Mouse (Mus musculus) midbrain, embryonic 15.5 days (tissue): Measurements from ENCODE around the gene Brf1. TPM values are rescaled to one million over a fixed set of nuclear protein-coding genes. Genes with fewer than 3 reads are reported as not detected.

Source experiments
- ATAC-seq: fragments of 200-750 bp; cut with Nextera tagmentation; replicated peaks from 2 replicates; pipeline ENCODE4 v1.8.0; 2017; ENCODE audit warnings: moderate TSS enrichment
- H3K27ac ChIP-seq: fragments of 300-500 bp; sonication (generic); 2 replicates; pipeline ENCODE4 v1.5.1; 2015; ENCODE audit warnings: mild to moderate bottlenecking, inconsistent platforms
- H3K27me3 ChIP-seq: fragments of 300-500 bp; sonication (generic); replicated peaks from 2 replicates; pipeline ENCODE4 v1.6.1; 2015; ENCODE audit warnings: inconsistent platforms
- H3K36me3 ChIP-seq: fragments of 300-500 bp; sonication (generic); replicated peaks from 2 replicates; pipeline ENCODE4 v1.6.1; 2015; ENCODE audit warnings: inconsistent platforms
- H3K4me1 ChIP-seq: fragments of 300-500 bp; sonication (generic); 2 replicates; pipeline ENCODE4 v1.6.1; 2015; ENCODE audit warnings: inconsistent platforms
- H3K4me2 ChIP-seq: fragments of 300-500 bp; sonication (generic); 2 replicates; pipeline ENCODE4 v1.6.1; 2015; ENCODE audit warnings: inconsistent platforms, mild to moderate bottlenecking, moderate library complexity
- H3K4me3 ChIP-seq: fragments of 300-500 bp; sonication (generic); 2 replicates; pipeline ENCODE4 v1.5.1; 2015; ENCODE audit warnings: mild to moderate bottlenecking, inconsistent platforms
- H3K9ac ChIP-seq: fragments of 300-500 bp; sonication (generic); 2 replicates; pipeline ENCODE4 v1.6.1; 2015; ENCODE audit warnings: mild to moderate bottlenecking, inconsistent platforms
- H3K9me3 ChIP-seq: fragments of 300-500 bp; sonication (generic); 2 replicates; pipeline ENCODE4 v1.6.1; 2016; ENCODE audit warnings: inconsistent platforms
- WGBS: fragments of 180-500 bp; shearing (Covaris S2); methylation state at CpG from one replicate; pipeline ENCODE4 v1.1.7; 2015; ENCODE audit warnings: mixed read lengths; 5-methylcytosine and 5-hydroxymethylcytosine counted together
- polyA plus RNA-seq: library from polyadenylated mRNA; unstranded; fragments of >200 nt; fragmentation: Nextera tagmentation; extraction: Ambion mirVana; gene quantifications from 2 replicates; pipeline ENCODE4 v1.2.1, GENCODE M21; 2015

Brf1 gene
- polyA plus RNA-seq, 1 experiment from 2014 or later: 58.5 TPM

DNA sequence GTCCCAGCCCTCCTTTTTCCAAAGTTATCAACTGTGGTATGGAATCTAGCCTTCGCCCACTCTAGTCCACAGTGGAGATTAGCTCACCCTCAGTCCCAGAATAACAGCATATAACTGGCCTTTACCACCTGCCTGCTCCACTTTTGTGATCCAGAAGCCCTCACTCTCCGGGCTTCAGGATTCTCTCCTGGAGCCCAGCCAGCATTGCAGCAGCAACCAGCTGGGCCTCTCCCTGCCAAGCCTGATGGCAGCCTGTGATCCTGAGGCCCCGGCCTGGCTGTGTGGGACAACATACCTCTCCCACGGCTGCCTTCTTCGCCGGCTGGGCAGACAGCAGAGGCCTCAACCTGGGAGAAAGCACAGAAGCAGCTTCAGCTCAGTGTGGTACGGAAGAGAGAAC, 39.1 kb downstream of the Brf1 start:
- Histone ChIP-seq H3K4me1 (no peaks in the 10 kb centered on the region), H3K36me3 (peaks cover 54% of the 10 kb centered on the region), H3K4me3 (no peak overlapping the region), H3K27me3 (no peaks in the 10 kb centered on the region), H3K4me2 (no peak overlapping the region), H3K9me3 (no peaks in the 10 kb centered on the region), H3K9ac (no peak overlapping the region), H3K27ac (no peak overlapping the region)
- no peak for ATAC-seq
- WGBS: 76% methylated on average over 7 of the region's 7 CpGs

GRCm38 (mm10) chr12:112959421-112959820, 41.1 kb downstream of the Brf1 start:
- Histone ChIP-seq H3K27me3 (no peaks in the 10 kb centered on the region), H3K36me3 (peaks cover 38% of the 10 kb centered on the region), H3K27ac (no peak overlapping the region), H3K4me3 (no peak overlapping the region), H3K4me1 (no peaks in the 10 kb centered on the region), H3K4me2 (no peak overlapping the region), H3K9me3 (no peaks in the 10 kb centered on the region), H3K9ac (no peak overlapping the region)
- 87% methylated on average over 8 of the region's 8 CpGs for WGBS
- ATAC-seq: no peak

DNA sequence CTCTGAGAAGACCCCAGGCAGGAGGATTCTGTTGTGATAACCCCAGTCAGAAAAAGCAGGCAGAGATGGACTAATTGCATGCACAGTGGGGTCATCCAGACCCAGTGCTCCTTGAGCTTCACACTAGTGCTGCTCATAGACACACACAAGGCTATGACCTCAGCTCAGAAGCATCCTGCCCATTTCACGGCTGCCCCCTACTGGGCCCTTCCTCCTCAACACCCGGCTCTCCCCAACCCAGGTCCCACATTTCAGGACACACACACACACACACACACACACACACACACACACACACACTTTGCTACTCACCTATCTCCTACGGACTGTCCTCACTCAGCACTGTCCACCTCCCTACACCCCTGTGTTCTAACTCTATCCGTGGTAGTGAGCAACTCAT, 42.2 kb downstream of the Brf1 start:
- Histone ChIP-seq H3K9ac (no peak overlapping the region), H3K27me3 (no peaks in the 10 kb centered on the region), H3K4me3 (no peak overlapping the region), H3K4me1 (no peaks in the 10 kb centered on the region), H3K36me3 (peaks cover 29% of the 10 kb centered on the region), H3K9me3 (no peaks in the 10 kb centered on the region), H3K27ac (no peak overlapping the region), H3K4me2 (no peak overlapping the region)
- ATAC-seq: no peak
- 30% methylated on average over 4 of the region's 4 CpGs for WGBS

DNA sequence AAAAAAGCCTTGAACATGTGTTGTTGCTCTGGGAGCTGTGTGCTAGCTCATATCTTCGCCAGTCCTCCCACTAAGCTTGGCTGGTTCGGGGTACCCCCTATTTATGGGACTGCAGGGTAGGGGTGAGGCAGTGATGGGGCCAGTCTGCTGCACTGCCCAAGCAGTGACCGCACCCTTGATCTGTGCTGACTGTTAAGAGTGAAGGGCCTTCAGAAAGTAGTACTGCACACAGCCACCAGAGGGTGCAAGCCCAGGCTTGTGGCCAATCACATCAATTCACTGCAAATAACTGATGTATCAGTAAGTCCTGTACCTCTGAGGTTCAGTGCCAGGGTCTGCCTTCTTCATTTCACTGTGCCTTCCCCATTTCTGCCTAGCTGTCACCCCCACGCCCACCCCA, 44.7 kb downstream of the Brf1 start:
- no peak overlapping the region for H3K27ac ChIP-seq
- WGBS: 34% methylated on average over 4 of the region's 4 CpGs

DNA sequence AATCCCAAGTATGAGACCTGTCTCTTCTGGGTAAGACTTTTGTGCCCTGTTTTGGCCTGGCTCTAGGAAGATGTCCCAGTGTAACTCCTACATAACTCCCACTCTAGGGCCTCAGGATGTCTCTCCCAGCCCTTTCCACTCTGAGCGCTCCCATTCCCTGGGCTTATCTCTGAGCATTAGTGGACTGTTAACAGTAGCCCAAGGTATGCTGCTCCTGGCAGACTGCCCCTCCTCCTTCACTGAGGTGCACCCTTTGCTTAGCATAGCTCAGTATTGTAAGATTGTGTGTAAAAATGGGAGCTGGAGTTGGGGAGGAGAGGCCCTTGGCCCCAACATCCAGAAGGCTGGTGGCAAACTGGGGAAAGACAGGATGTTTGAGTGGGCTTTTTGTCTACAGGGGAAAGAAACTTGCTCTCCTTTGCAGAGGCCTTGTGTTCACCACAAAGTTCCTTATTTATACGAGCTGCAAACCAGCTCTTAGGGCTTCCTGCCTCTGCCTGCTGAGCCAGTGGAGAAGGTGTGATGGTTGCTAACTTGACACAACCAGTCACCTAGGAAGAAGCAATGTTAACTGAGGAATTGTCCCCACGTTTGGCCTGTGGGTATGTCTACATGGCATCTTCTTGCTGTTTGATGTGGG, 47.5 kb downstream of the Brf1 start:
- ATAC-seq: no peak
- Histone ChIP-seq H3K27me3 (no peaks in the 10 kb centered on the region), H3K4me2 (no peak overlapping the region), H3K9ac (no peak overlapping the region), H3K36me3 (no peaks in the 10 kb centered on the region), H3K9me3 (no peaks in the 10 kb centered on the region), H3K27ac (no peak overlapping the region), H3K4me3 (no peak overlapping the region), H3K4me1 (peaks cover 22% of the 10 kb centered on the region)
- WGBS: 82% methylated on average over 3 of the region's 3 CpGs

More for the DNA sequence above, 44.7 kb downstream of the Brf1 start:
- Histone ChIP-seq H3K4me1 (peaks cover 10% of the 10 kb centered on the region), H3K9me3 (no peaks in the 10 kb centered on the region), H3K9ac (no peak overlapping the region), H3K4me3 (no peak overlapping the region), H3K36me3 (peaks cover 7% of the 10 kb centered on the region; the same call in 1 of the 2 replicates), H3K4me2 (no peak overlapping the region), H3K27me3 (no peaks in the 10 kb centered on the region)
- 0 out of 2 replicates have a peak, but pooled peaks have one; percentile 24 for ATAC-seq

- H3K4me1 ChIP-seq: peaks cover 22% of the 10 kb centered on the region
- no peak overlapping the region for H3K9ac ChIP-seq
- ATAC-seq: no peak
- H3K36me3 ChIP-seq: no peaks in the 10 kb centered on the region
- no peaks in the 10 kb centered on the region for H3K9me3 ChIP-seq
- no peak overlapping the region for H3K4me3 ChIP-seq
- 73% methylated on average over 8 of the region's 8 CpGs for WGBS
- H3K27me3 ChIP-seq: no peaks in the 10 kb centered on the region
- H3K4me2 ChIP-seq: no peak overlapping the region
- no peak overlapping the region for H3K27ac ChIP-seq
Measured at GRCm38 (mm10) chr12:112952433-112952832, 48.1 kb downstream of the Brf1 start.

GRCm38 (mm10) chr12:112951150-112951842, 49.2 kb downstream of the Brf1 start:
- Histone ChIP-seq H3K4me1 (peaks cover 22% of the 10 kb centered on the region), H3K9ac (peak overlapping the region; percentile 94), H3K27ac (peak overlapping the region; percentile 94), H3K9me3 (no peaks in the 10 kb centered on the region), H3K27me3 (no peaks in the 10 kb centered on the region), H3K4me3 (peak overlapping the region; percentile 68), H3K36me3 (no peaks in the 10 kb centered on the region), H3K4me2 (peak overlapping the region; percentile 93)
- no peak for ATAC-seq
- 23% methylated on average over 7 of the region's 7 CpGs for WGBS

DNA sequence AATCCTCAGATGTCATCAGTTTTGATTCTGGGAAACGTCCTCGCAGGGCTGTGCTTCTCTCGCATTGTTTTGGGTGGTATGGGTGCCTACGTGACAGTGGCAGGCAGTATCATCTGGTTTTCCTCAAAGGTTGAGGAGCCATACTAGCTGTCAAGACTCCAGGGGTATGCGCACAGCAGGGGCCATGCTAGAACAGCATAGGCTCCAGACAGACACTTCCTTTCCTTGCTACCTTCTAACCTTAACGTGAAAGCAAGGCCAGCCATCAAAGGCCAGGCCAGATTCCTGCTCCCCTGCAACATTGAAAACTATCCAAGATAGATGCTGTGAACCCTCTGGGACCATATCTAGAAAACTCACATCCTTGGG, 49.8 kb downstream of the Brf1 start:
- H3K4me3 ChIP-seq: peak overlapping the region; percentile 68
- H3K27ac ChIP-seq: peak overlapping the region; percentile 94
- no peaks in the 10 kb centered on the region for H3K9me3 ChIP-seq
- H3K27me3 ChIP-seq: no peaks in the 10 kb centered on the region
- peak; percentile 54 for ATAC-seq
- peaks cover 22% of the 10 kb centered on the region for H3K4me1 ChIP-seq
- peak overlapping the region; percentile 94 for H3K9ac ChIP-seq
- no peaks in the 10 kb centered on the region for H3K36me3 ChIP-seq
- 5% methylated on average over 6 of the region's 6 CpGs for WGBS
- H3K4me2 ChIP-seq: peak overlapping the region; percentile 93

DNA sequence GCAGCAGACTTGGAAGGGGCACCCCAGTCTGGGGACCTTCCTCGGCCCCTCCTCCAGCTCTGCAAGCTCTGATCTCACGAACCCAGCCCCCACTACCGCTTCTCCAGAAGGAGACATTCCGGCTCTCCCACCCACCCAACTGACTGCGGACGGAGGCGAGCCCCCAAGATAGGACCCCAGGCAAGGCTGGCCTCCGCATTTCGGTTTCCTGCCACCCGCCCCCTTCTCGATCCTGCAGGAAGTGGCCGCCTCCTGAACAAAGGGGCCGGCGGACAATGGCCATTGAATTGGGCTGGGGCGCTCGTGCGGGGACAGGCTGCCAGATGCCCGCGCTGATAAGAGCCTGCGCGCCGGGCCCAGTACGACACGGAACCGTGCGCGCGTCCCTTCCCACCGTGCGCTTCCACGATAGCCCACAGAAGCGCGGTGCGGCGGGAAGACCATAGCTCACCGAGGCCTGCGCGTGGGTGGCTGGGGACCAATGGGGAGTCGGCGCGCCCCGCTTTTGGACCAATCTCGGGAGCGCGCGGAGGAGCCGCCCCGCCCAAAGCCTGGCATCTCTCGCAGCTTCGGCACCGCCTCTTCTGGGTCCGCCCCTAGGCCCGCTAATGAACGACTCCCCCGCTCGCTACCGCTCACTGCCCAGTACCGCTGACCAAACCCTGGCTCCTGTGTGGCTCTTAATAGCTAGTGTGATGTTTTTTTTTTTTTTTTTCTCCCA, 50.3 kb downstream of the Brf1 start:
- Histone ChIP-seq H3K27ac (peak overlapping the region; percentile 94), H3K36me3 (no peaks in the 10 kb centered on the region), H3K4me3 (peak overlapping the region; percentile 68), H3K4me1 (peaks cover 22% of the 10 kb centered on the region), H3K9me3 (no peaks in the 10 kb centered on the region), H3K9ac (peak overlapping the region; percentile 94), H3K4me2 (peak overlapping the region; percentile 93), H3K27me3 (no peaks in the 10 kb centered on the region)
- WGBS: under 1% methylated on average over 58 of the region's 58 CpGs
- peak; percentile 90 for ATAC-seq

- no peak overlapping the region for H3K27ac ChIP-seq
- ATAC-seq: no peak
- no peak overlapping the region for H3K4me3 ChIP-seq
- no peak overlapping the region for H3K4me2 ChIP-seq
- no peaks in the 10 kb centered on the region for H3K9me3 ChIP-seq
- peaks cover 23% of the 10 kb centered on the region for H3K4me1 ChIP-seq
- H3K9ac ChIP-seq: no peak overlapping the region
- H3K36me3 ChIP-seq: no peaks in the 10 kb centered on the region
- H3K27me3 ChIP-seq: no peaks in the 10 kb centered on the region
- WGBS: 21% methylated on average over 4 of the region's 4 CpGs
Measured at GRCm38 (mm10) chr12:112947307-112947706, 53.2 kb downstream of the Brf1 start.

DNA sequence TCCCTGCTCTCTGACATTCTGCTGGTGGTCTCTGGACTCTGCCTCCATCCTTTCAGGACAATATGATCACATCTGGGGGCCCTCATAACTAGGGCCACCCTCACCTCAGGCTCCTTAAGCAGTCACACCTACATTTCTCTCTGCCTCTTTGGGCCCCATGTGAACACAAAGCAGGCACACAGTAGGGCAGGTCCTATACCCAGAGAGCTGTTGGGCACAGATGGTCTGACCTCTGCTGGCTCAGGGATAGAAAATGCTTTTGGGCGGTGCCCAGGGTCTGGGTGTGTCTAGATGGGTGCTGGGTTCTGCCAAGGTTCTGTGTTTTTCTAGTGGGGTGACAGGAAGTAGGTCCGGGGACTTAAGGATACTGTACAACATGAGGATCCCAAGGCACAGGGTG, 56.8 kb downstream of the Brf1 start:
- no peaks in the 10 kb centered on the region for H3K36me3 ChIP-seq
- no peak overlapping the region for H3K27ac ChIP-seq
- H3K4me1 ChIP-seq: peaks cover 21% of the 10 kb centered on the region
- no peak overlapping the region for H3K9ac ChIP-seq
- no peak overlapping the region for H3K4me2 ChIP-seq
- no peak for ATAC-seq
- WGBS: 85% methylated on average over 2 of the region's 2 CpGs
- H3K9me3 ChIP-seq: no peaks in the 10 kb centered on the region
- H3K27me3 ChIP-seq: no peaks in the 10 kb centered on the region
- H3K4me3 ChIP-seq: no peak overlapping the region

DNA sequence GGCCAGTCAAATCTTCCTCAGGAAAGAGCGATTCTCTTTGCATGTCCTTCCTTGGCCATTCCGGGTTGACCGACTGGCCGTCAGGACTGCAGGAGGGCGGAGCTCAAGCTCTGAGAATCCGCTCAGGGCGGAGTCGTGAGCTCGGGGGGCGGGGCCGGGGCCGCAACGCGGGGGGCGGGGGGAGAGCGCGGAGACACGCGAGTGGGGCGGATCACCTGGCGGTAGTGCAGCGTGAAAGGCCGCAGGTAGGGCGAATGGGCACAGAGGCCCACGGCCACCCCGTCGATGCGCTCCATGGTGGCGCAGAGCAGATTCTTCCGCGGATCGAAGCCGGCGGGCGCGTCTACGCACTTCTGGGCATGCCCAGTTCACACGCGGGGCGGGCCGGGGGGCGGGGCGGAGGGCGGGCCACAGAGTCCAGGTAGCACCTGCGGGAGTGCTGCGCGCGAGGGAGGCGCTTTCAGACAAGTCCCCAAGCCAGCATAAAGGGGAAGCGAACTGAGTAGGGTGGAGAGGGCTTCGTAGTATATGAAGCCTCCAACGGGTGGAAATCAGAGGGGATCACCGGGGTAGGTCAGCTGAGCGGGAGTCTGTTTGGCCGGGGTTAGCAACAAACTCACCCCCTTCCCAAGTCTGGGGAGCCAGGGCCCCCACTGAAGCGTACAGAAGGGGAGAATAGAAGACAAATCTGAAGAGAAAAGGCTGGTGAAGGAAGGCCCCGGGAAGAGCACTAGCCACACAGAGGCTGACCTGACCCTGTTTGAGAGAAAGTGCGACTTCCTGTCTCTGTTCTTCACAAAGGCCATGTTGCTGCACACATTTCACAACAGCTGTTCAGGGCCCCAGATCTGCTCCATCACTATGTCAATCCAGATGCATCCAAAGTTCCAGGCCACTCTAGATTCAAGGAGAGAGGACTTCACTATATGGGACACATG, 58.5 kb downstream of the Brf1 start, which contains the start of gene Nudt14:
Gene Nudt14 (minus strand): TSS at position 349 of the 938 bp plus-strand sequence.
- Histone ChIP-seq H3K4me2 (peak within 1 kb of the TSS; percentile 82), H3K9ac (peak within 1 kb of the TSS; percentile 86), H3K4me1 (peaks cover 21% of the 10 kb centered on the region), H3K27me3 (no peaks in the 10 kb centered on the region), H3K27ac (peak within 1 kb of the TSS; percentile 81), H3K4me3 (peak within 1 kb of the TSS; percentile 85), H3K36me3 (no peaks in the 10 kb centered on the region), H3K9me3 (no peaks in the 10 kb centered on the region)
- ATAC-seq: peak; percentile 85
- WGBS: 2% methylated on average over 58 of the region's 58 CpGs
